Mouse (Mus musculus) heart, embryonic 16.5 days (tissue): ENCODE results near the gene Pkig. TPM values are rescaled to one million over a fixed set of nuclear protein-coding genes. Genes with fewer than 3 reads are reported as not detected.
A peak's percentile ranks its signal among the peaks of the same experiment; 100 is the strongest.
"Not testable (repeated sequence)": the region's sequence is repeated elsewhere in the genome, so short reads cannot be mapped to it uniquely, and the experiment has no call there.

Experiments used
- ATAC-seq: fragments of 200-750 bp; cut with Nextera tagmentation; replicated peaks from 2 replicates; pipeline ENCODE4 v1.8.0; 2017; ENCODE audit warnings: moderate number of reproducible peaks; ENCODE audit not compliant: insufficient read depth, low FRiP score; ENCODE audit errors: extremely low read depth
- H3K27ac ChIP-seq: fragments of 300-500 bp; sonication (generic); 2 replicates; pipeline ENCODE4 v1.5.1; 2014; ENCODE audit warnings: mild to moderate bottlenecking, low read length, control low read depth, moderate library complexity
- H3K27me3 ChIP-seq: fragments of 300-500 bp; sonication (generic); 2 replicates; pipeline ENCODE4 v1.6.1; 2014; ENCODE audit warnings: low read length, mixed read lengths; ENCODE audit not compliant: control insufficient read depth, insufficient read depth
- H3K36me3 ChIP-seq: fragments of 300-500 bp; sonication (generic); 2 replicates; pipeline ENCODE4 v1.6.1; 2014; ENCODE audit not compliant: control insufficient read depth, insufficient read depth
- H3K4me1 ChIP-seq: fragments of 300-500 bp; sonication (generic); 2 replicates; pipeline ENCODE4 v1.6.1; 2014; ENCODE audit warnings: low read length, mixed read lengths; ENCODE audit not compliant: control insufficient read depth, insufficient read depth
- H3K4me2 ChIP-seq: fragments of 300-500 bp; sonication (generic); 2 replicates; pipeline ENCODE4 v1.6.1; 2014; ENCODE audit warnings: low read depth, mild to moderate bottlenecking, control low read depth, low read length
- H3K4me3 ChIP-seq: fragments of 300-500 bp; sonication (generic); 2 replicates; pipeline ENCODE4 v1.5.1; 2014; ENCODE audit warnings: mild to moderate bottlenecking, control low read depth, low read length
- H3K9ac ChIP-seq: fragments of 300-500 bp; sonication (generic); 2 replicates; pipeline ENCODE4 v1.6.1; 2014; ENCODE audit warnings: low read length, control low read depth
- H3K9me3 ChIP-seq: fragments of 300-500 bp; sonication (generic); replicated peaks from 2 replicates; pipeline ENCODE4 v1.6.1; 2016; ENCODE audit warnings: low read length; ENCODE audit not compliant: control insufficient read depth
- WGBS: fragments of 180-500 bp; shearing (Covaris S2); extraction: QIAGEN DNeasy Blood & Tissue Kit; methylation state at CpG from one replicate; pipeline ENCODE4 v1.1.7; 2014; 5-methylcytosine and 5-hydroxymethylcytosine counted together
- polyA plus RNA-seq: library from polyadenylated mRNA; unstranded; fragments of >200 nt; fragmentation: Nextera tagmentation; extraction: Ambion mirVana; gene quantifications from 2 replicates; pipeline ENCODE4 v1.2.1, GENCODE M21; 2015

Gene Pkig
- polyA plus RNA-seq, 1 experiment from 2014 or later = 420 TPM

- not testable (repeated sequence) for H3K9ac ChIP-seq, ATAC-seq, H3K36me3 ChIP-seq, H3K27me3 ChIP-seq, H3K27ac ChIP-seq, H3K4me3 ChIP-seq, H3K4me2 ChIP-seq, H3K9me3 ChIP-seq
- 95% methylated on average over 7 of the region's 12 CpGs for WGBS
- peaks cover 15% of the 10 kb centered on the region for H3K4me1 ChIP-seq
Measured at GRCm38 (mm10) chr2:163655699-163656098, 2.5 kb upstream of the Pkig start.

- no peaks in the 10 kb centered on the region for H3K27me3 ChIP-seq
- H3K36me3 ChIP-seq = no peaks in the 10 kb centered on the region
- no peak overlapping the region for H3K9ac ChIP-seq
- H3K27ac ChIP-seq = no peak overlapping the region
- H3K4me2 ChIP-seq = no peak overlapping the region
- H3K4me3 ChIP-seq = no peak overlapping the region
- H3K4me1 ChIP-seq = peaks cover 32% of the 10 kb centered on the region
- WGBS = 90% methylated on average over 2 of the region's 2 CpGs
- H3K9me3 ChIP-seq = no peaks in the 10 kb centered on the region
- no peak for ATAC-seq
Measured at GRCm38 (mm10) chr2:163657486-163657885, 700 bp upstream of the Pkig start.

DNA sequence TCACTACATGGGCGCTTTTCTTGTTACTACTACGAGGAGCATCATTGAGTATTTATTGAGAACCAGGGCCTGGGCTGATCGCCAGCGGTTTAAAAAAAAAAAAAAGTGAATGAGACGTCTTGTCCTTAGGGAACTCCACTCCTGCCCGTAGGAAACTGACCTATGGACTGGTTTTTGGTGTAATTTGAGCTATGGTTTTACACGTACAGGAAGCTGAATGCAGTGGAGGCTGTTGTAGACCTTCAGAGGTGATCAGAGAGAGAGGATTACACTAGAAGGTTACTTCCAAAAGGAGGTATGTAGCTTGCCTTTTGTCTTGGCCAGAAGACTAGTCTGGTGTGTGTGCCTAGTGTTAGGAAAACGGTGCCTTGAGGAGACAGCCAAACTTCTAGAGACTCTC is 755 bp downstream of the Pkig start:
- ATAC-seq = no peak
- H3K27me3 ChIP-seq = no peaks in the 10 kb centered on the region
- peak overlapping the region; percentile 79 for H3K27ac ChIP-seq
- H3K36me3 ChIP-seq = no peaks in the 10 kb centered on the region
- H3K4me1 ChIP-seq = peaks cover 36% of the 10 kb centered on the region
- H3K9ac ChIP-seq = peak overlapping the region; percentile 83
- no peaks in the 10 kb centered on the region for H3K9me3 ChIP-seq
- H3K4me2 ChIP-seq = peak overlapping the region; percentile 72
- under 1% methylated on average over 8 of the region's 8 CpGs for whole genome bisulfite sequencing
- H3K4me3 ChIP-seq = peak overlapping the region; percentile 72

DNA sequence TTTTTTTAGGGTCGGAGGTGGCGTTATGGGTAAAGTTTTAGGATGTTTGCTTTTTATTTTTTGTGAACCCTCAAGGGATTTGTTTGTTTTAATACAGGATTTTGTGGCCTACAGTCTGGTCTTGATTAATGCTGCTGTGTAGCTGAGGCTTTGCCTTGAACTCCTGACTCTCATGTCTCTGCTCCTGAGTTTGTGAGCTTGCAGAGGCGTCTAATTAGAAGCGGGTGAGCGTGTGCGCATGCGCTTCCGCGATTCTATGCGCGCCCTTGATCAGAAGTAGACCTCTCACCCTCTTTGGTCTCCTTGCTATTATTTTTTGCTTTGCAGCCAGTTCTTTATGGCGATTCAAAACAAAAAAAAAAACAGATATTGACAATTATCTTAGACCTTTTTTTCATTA is 1.2 kb downstream of the Pkig start:
- WGBS = 78% methylated on average over 12 of the region's 12 CpGs
- Histone ChIP-seq H3K27ac (peak overlapping the region; percentile 79), H3K9ac (peak overlapping the region; percentile 83), H3K4me1 (peaks cover 40% of the 10 kb centered on the region), H3K9me3 (no peaks in the 10 kb centered on the region), H3K4me3 (peak overlapping the region; percentile 72), H3K36me3 (no peaks in the 10 kb centered on the region), H3K27me3 (no peaks in the 10 kb centered on the region), H3K4me2 (peak overlapping the region; percentile 72)
- no peak for ATAC-seq

- no peaks in the 10 kb centered on the region for H3K9me3 ChIP-seq
- H3K36me3 ChIP-seq = no peaks in the 10 kb centered on the region
- ATAC-seq = no peak
- peak overlapping the region; percentile 50 for H3K9ac ChIP-seq
- 0 out of 2 replicates have a peak overlapping the region, but pooled peaks have one; percentile 4 for H3K4me3 ChIP-seq
- WGBS = 60% methylated on average over 5 of the region's 5 CpGs
- peaks cover 42% of the 10 kb centered on the region for H3K4me1 ChIP-seq
- H3K4me2 ChIP-seq = peak overlapping the region; percentile 72
- H3K27ac ChIP-seq = peak overlapping the region; percentile 48
- H3K27me3 ChIP-seq = no peaks in the 10 kb centered on the region
Measured at GRCm38 (mm10) chr2:163660103-163660701, 2.0 kb downstream of the Pkig start.

- H3K4me1 ChIP-seq = peaks cover 42% of the 10 kb centered on the region
- no peak for ATAC-seq
- peak overlapping the region; percentile 60 for H3K9ac ChIP-seq
- no peak overlapping the region; the same call in 1 of the 2 replicates for H3K4me3 ChIP-seq
- H3K27me3 ChIP-seq = no peaks in the 10 kb centered on the region
- H3K4me2 ChIP-seq = peak overlapping the region; percentile 36
- 0 out of 2 replicates have a peak, but pooled peaks cover 4% of the 10 kb centered on the region for H3K36me3 ChIP-seq
- 53% methylated on average over 6 of the region's 6 CpGs for WGBS
- H3K27ac ChIP-seq = peak overlapping the region; percentile 75
- H3K9me3 ChIP-seq = no peaks in the 10 kb centered on the region
Measured at GRCm38 (mm10) chr2:163661371-163661850, 3.2 kb downstream of the Pkig start.

GRCm38 (mm10) chr2:163662076-163662475 is 3.9 kb downstream of the Pkig start:
- no peak overlapping the region for H3K9ac ChIP-seq
- H3K9me3 ChIP-seq = no peaks in the 10 kb centered on the region
- 0 out of 2 replicates have a peak, but pooled peaks cover 4% of the 10 kb centered on the region for H3K36me3 ChIP-seq
- H3K27ac ChIP-seq = no peak overlapping the region
- ATAC-seq = no peak
- no peak overlapping the region for H3K4me2 ChIP-seq
- WGBS = 86% methylated on average over 5 of the region's 5 CpGs
- no peak overlapping the region for H3K4me3 ChIP-seq
- no peaks in the 10 kb centered on the region for H3K27me3 ChIP-seq
- H3K4me1 ChIP-seq = peaks cover 47% of the 10 kb centered on the region

DNA sequence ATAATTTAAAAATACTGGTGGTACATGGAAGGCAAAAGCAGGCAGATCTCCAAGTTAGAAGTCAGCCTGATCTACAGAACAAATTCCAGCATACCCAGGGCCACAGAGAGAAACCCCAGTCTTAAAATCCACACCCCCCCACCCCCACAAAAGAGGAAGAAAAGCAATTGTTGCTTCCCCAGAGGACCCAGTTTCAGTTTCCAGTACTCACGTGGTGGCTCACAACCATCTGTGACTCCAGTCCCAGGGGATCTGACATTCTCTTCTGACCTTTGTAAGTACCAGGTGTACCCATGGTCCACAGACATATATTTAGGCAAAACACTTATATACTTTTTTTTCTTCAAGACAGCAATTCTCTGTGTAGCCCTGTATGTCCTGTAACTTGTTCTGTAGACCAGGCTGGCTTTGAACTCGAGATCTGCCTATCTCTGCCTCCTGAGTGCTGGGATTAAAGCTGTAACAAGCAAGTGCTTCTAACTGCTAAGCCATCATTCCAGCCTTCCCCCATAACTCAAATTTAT is 4.6 kb downstream of the Pkig start:
- 54% methylated on average over 2 of the region's 2 CpGs for WGBS
- peaks cover 49% of the 10 kb centered on the region for H3K4me1 ChIP-seq
- H3K9ac ChIP-seq = no peak overlapping the region
- no peaks in the 10 kb centered on the region for H3K27me3 ChIP-seq
- no peak for ATAC-seq
- H3K36me3 ChIP-seq = 0 out of 2 replicates have a peak, but pooled peaks cover 4% of the 10 kb centered on the region
- no peak overlapping the region for H3K4me3 ChIP-seq
- no peak overlapping the region for H3K4me2 ChIP-seq
- H3K27ac ChIP-seq = no peak overlapping the region
- no peaks in the 10 kb centered on the region for H3K9me3 ChIP-seq

DNA sequence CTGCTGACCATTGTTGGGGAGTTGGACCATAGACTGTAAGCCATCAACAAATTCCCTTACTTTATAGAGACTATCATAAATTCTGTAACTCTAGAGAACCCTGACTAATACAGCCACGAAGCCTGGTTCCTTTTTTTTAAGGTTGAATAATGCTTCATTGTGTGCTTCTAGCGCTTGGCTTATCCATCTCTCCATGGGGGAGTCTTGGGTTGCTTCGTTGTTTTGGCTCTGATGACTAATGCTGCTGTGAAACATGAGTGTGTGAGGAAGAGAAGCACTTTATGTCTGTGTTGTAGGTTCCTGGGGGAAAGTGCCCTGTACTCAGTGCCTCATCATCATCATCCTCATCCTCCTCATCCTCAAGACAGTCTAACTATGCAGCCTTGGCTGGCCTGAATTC is 5.7 kb downstream of the Pkig start:
- H3K4me2 ChIP-seq = no peak overlapping the region
- no peak overlapping the region for H3K9ac ChIP-seq

More for the DNA sequence above, 5.7 kb downstream of the Pkig start:
- 0 out of 2 replicates have a peak, but pooled peaks cover 4% of the 10 kb centered on the region for H3K36me3 ChIP-seq
- WGBS = 65% methylated on average over 3 of the region's 3 CpGs
- H3K27ac ChIP-seq = peak overlapping the region; percentile 19; the same call in 1 of the 2 replicates
- no peak overlapping the region for H3K4me3 ChIP-seq
- no peak for ATAC-seq
- no peaks in the 10 kb centered on the region for H3K9me3 ChIP-seq
- no peaks in the 10 kb centered on the region for H3K27me3 ChIP-seq
- H3K4me1 ChIP-seq = peaks cover 49% of the 10 kb centered on the region
